Mouse (Mus musculus) intestine, embryonic 14.5 days (tissue): ENCODE measurements around the gene Grhpr. TPM values are rescaled to one million over a fixed set of nuclear protein-coding genes. Genes with fewer than 3 reads are reported as not detected.
"Not testable (repeated sequence)": the region's sequence is repeated elsewhere in the genome, so short reads cannot be mapped to it uniquely, and the experiment has no call there.

Experiments used
- ATAC-seq: fragments of 200-750 bp; cut with Nextera tagmentation; replicated peaks from 2 replicates; pipeline ENCODE4 v1.8.0; 2017; ENCODE audit warnings: low read depth, moderate number of reproducible peaks, moderate TSS enrichment, moderate library complexity; ENCODE audit not compliant: low FRiP score, low TSS enrichment
- DNase-seq: peaks from one replicate; pipeline ENCODE4 v3.0.0-alpha.2; 2018; ENCODE audit warnings: low spot score
- H3K27ac ChIP-seq: fragments of 300-500 bp; sonication (generic); 2 replicates; pipeline ENCODE4 v1.5.1; 2014; ENCODE audit warnings: low read depth, mild to moderate bottlenecking, control low read depth
- H3K27me3 ChIP-seq: fragments of 300-500 bp; sonication (generic); replicated peaks from 2 replicates; pipeline ENCODE4 v1.6.1; 2014; ENCODE audit warnings: low read length, control low read depth; ENCODE audit not compliant: control insufficient read depth, insufficient read depth
- H3K36me3 ChIP-seq: fragments of 300-500 bp; sonication (generic); 2 replicates; pipeline ENCODE4 v1.6.1; 2014; ENCODE audit warnings: low read length, control low read depth; ENCODE audit not compliant: control insufficient read depth, insufficient read depth
- H3K4me1 ChIP-seq: fragments of 300-500 bp; sonication (generic); replicated peaks from 2 replicates; pipeline ENCODE4 v1.6.1; 2014; ENCODE audit warnings: low read length, control low read depth, mixed read lengths; ENCODE audit not compliant: control insufficient read depth, insufficient read depth
- H3K4me2 ChIP-seq: fragments of 300-500 bp; sonication (generic); 2 replicates; pipeline ENCODE4 v1.6.1; 2014; ENCODE audit warnings: low read length
- H3K4me3 ChIP-seq: fragments of 300-500 bp; sonication (generic); 2 replicates; pipeline ENCODE4 v1.5.1; 2014; ENCODE audit warnings: low read depth, low read length, control low read depth, mixed read lengths
- H3K9ac ChIP-seq: fragments of 300-500 bp; sonication (generic); 2 replicates; pipeline ENCODE4 v1.6.1; 2014; ENCODE audit warnings: mild to moderate bottlenecking, low read length
- H3K9me3 ChIP-seq: fragments of 300-500 bp; sonication (generic); 2 replicates; pipeline ENCODE4 v1.6.1; 2016; ENCODE audit warnings: low read length, control low read depth; ENCODE audit not compliant: control insufficient read depth
- WGBS: fragments of 180-500 bp; shearing (Covaris S2); extraction: QIAGEN DNeasy Blood & Tissue Kit; methylation state at CpG from one replicate; pipeline ENCODE4 v1.1.7; 2014; 5-methylcytosine and 5-hydroxymethylcytosine counted together
- polyA plus RNA-seq: library from polyadenylated mRNA; unstranded; fragments of >200 nt; fragmentation: Nextera tagmentation; extraction: Ambion mirVana; gene quantifications from 2 replicates; pipeline ENCODE4 v1.2.1, GENCODE M21; 2014

Grhpr gene
- polyA plus RNA-seq, 1 experiment from 2014 or later: 70.6 TPM

- WGBS: 83% methylated on average over 5 of the region's 5 CpGs
- Histone ChIP-seq H3K9me3 (no peaks in the 10 kb centered on the region), H3K27ac (no peak overlapping the region), H3K4me3 (no peak overlapping the region), H3K4me1 (no peaks in the 10 kb centered on the region), H3K9ac (no peak overlapping the region), H3K36me3 (peaks cover 50% of the 10 kb centered on the region), H3K27me3 (no peaks in the 10 kb centered on the region), H3K4me2 (no peak overlapping the region)
- DNase-seq (no peak), ATAC-seq (no peak)
These were observed 55.4 kb downstream of the Grhpr start for GRCm38 (mm10) chr4:45036571-45036970.

GRCm38 (mm10) chr4:45037455-45038410 lies 56.5 kb downstream of the Grhpr start:
- H3K4me2 ChIP-seq: no peak overlapping the region
- DNase-seq (no peak), ATAC-seq (no peak)
- no peaks in the 10 kb centered on the region for H3K27me3 ChIP-seq
- no peak overlapping the region for H3K27ac ChIP-seq
- peaks cover 41% of the 10 kb centered on the region for H3K36me3 ChIP-seq
- no peaks in the 10 kb centered on the region for H3K4me1 ChIP-seq
- no peaks in the 10 kb centered on the region for H3K9me3 ChIP-seq
- no peak overlapping the region for H3K9ac ChIP-seq
- 88% methylated on average over 13 of the region's 13 CpGs for WGBS
- H3K4me3 ChIP-seq: no peak overlapping the region

GRCm38 (mm10) chr4:45038879-45039278 lies 57.7 kb downstream of the Grhpr start:
- peaks cover 42% of the 10 kb centered on the region for H3K36me3 ChIP-seq
- H3K4me1 ChIP-seq, H3K9ac ChIP-seq, H3K4me2 ChIP-seq, H3K9me3 ChIP-seq, H3K4me3 ChIP-seq, H3K27me3 ChIP-seq, H3K27ac ChIP-seq, DNase-seq, ATAC-seq: not testable (repeated sequence)
- WGBS: 58% methylated on average over 8 of the region's 8 CpGs

GRCm38 (mm10) chr4:45039546-45039945 lies 58.4 kb downstream of the Grhpr start:
- DNase-seq, H3K4me1 ChIP-seq, H3K9me3 ChIP-seq, H3K4me3 ChIP-seq, H3K27me3 ChIP-seq, H3K27ac ChIP-seq, H3K4me2 ChIP-seq, H3K9ac ChIP-seq, ATAC-seq: not testable (repeated sequence)
- WGBS: 94% methylated on average over 7 of the region's 7 CpGs
- H3K36me3 ChIP-seq: peaks cover 44% of the 10 kb centered on the region

Other genes with a start within 250 kb of the Grhpr start
- 44.7 and 45.6 TPM in 2 replicates for gene Zcchc7, start 225.5 kb upstream of the Grhpr start, polyA plus RNA-seq
- 21.4 and 23.7 TPM in 2 replicates for gene Zbtb5, start 31.0 kb downstream of the Grhpr start, polyA plus RNA-seq
- 41.8 and 44.8 TPM in 2 replicates for gene Polr1e, start 37.2 kb downstream of the Grhpr start, polyA plus RNA-seq
- 9.4 and 9.7 TPM in 2 replicates for gene Fbxo10, start 103.2 kb downstream of the Grhpr start, polyA plus RNA-seq
- 346 and 405 TPM in 2 replicates for gene Tomm5, start 126.7 kb downstream of the Grhpr start, polyA plus RNA-seq
- gene Frmpd1, start 203.5 kb downstream of the Grhpr start, polyA plus RNA-seq: 0.87 and 1.0 TPM in 2 replicates